Mouse (Mus musculus) large intestine, adult 2 months (tissue): ENCODE measurements around the gene Tm2d1. TPM values are rescaled to one million over a fixed set of nuclear protein-coding genes. Genes with fewer than 3 reads are reported as not detected.

Experiments used
- DNase-seq: peaks from one replicate; pipeline ENCODE4 v3.0.0-alpha.2; 2012; ENCODE audit warnings: low read depth, low spot score
- WGBS: fragments of 180-500 bp; shearing (Covaris S2); methylation state at CpG from one replicate; pipeline ENCODE4 v1.1.7; 2018; 5-methylcytosine and 5-hydroxymethylcytosine counted together
- polyA plus RNA-seq: library from polyadenylated mRNA; depleted of rRNA; stranded (reverse); fragments of >200 nt; gene quantifications from 2 replicates; pipeline ENCODE4 v1.2.3, GENCODE M21; 2012; rRNA removed

Gene Tm2d1
- polyA plus RNA-seq, 1 experiment, result 9.7 TPM

DNA sequence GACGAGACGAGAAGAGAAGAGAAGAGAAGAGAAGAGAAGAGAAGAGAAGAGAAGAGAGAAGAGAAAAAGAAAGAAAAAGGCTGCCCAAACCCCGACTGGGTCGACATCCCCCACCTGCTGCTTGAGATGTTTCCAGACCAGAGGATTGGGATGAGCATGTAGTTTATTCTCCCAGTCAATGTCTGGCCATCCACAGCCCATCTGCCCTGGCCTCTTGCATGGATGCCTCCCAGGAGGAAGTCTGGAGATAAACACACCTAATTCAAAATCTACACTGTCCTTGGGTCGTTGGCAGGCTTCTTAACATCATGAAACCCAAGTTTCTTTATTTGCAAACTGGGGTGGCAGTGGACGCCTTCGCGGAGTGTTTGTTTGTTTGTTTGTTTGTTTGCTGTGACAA is 47.4 kb downstream of the Tm2d1 start:
- DNase-seq, result no peak
- WGBS, result 72% methylated on average over 8 of the region's 8 CpGs

DNA sequence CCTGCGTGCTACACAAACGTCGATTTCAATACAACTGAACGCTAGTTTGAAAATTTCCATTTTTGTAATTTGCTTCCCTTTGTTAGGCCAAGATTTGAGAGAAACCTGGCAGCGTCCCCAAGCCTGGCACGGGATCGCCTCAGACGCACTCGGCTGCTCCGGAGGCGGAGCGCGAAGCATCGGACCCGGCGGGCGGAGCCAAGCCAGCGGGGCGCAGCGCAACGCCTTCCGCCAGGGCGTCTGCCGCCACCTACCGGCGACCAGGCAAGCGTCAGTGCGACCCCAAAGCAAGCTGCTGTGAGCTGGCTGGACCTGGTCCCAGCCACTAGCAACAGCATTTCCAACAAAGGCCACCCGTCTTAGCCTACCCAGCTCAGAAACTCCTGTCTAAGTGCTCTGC is 60.9 kb downstream of the Tm2d1 start:
- WGBS, result under 1% methylated on average over 29 of the region's 29 CpGs
- peak; percentile 57 for DNase-seq

DNA sequence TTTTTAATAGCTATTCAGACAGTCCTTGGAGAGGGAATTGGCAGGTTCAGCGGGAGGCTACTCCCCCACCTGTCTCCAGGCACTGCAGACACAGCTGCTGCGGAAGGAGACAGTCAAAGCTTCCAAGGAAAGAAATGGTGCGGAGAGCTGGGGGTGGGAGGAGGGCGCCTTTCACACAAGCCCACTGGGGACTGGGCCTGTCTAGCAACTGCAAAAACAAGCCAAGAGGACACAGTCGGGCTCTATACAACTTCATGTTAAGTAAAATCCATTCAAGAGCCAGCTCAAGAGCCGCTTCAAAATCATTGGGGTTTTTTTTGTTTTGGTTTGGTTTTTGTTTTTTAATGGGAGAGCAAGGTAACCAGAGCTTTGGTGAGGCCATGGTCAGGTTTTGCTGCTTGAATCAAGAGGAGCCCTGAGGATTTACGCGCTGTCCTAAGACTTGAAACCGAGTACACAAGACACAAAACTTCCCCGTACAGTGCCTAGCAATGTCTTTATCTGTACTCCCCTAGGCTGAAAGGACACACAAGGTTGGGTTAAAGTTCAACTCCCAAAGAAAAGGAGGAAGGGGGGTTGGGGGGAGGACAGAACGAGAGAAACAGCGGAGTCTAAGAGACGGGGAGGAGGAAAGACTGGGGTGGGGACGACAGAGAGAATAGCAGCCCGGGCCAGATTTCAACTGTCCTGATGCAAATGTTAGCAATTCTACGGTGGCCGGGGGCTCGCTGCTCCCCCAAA is 61.6 kb downstream of the Tm2d1 start:
- WGBS, result 14% methylated on average over 18 of the region's 18 CpGs
- peak; percentile 19 for DNase-seq

DNA sequence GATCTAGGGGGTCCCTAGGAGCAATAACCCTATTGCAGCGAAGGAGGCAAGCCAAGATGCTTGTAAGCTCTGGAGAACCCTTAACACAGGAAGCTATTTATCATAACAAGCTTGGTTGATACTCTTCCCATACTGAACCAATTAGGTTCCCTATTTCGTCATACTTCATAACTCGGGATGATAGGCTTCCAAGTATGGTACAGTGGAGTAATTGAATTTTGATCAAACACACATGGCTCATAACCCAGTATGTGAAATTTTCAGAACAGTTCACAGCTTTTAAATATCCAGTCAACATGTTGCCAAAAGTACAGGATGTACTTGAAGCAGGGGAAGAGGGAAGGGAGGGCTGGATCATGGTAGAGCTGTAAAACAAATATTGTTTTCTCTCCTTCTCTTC is 64.3 kb downstream of the Tm2d1 start:
- WGBS, result 70% methylated on average over 3 of the region's 3 CpGs
- no peak for DNase-seq

DNA sequence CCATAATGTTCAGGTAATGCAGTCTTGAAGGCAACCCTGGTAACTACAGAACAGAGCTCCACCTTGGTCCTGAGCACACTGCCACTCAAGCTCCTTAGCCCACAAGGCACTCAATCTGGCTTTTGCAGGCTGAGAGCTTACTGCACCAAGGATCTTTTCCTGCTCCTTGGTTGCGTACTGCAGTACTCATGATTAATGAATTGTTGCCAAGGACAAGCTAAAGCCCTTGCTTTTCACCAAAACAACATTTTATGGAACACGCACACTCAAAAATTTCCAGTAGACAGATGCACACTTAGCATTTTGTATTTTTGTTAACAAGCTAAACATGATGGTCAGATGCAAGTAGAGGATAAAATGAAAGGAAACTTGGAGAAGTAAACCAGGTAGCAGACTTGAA is 66.0 kb downstream of the Tm2d1 start:
- DNase-seq, result no peak
- 88% methylated on average over 2 of the region's 2 CpGs for WGBS

Other genes with a start within 250 kb of the Tm2d1 start
- 24.3 and 30.7 TPM in 2 replicates for gene Patj, start 12.5 kb upstream of the Tm2d1 start, polyA plus RNA-seq